Mouse (Mus musculus) liver, embryonic 14.5 days (tissue): ENCODE results near the gene Cd300lf.
A peak's percentile ranks its signal among the peaks of the same experiment; 100 is the strongest.

Source experiments
- CTCF ChIP-seq: IDR thresholded peaks from 2 replicates; pipeline ENCODE4 v1.5.1; 2016; ENCODE audit warnings: antibody characterized with exemption, low read depth, control low read depth
- EP300 ChIP-seq: IDR thresholded peaks from 2 replicates; pipeline ENCODE4 v1.6.1; 2016; ENCODE audit warnings: antibody characterized with exemption, low read depth

- TF ChIP-seq CTCF, result peak; percentile 94
- no peak for TF ChIP-seq EP300
Observed at GRCm38 (mm10) chr11:115083376-115084139, 50.2 kb downstream of the Cd300lf start.
